Mouse (Mus musculus) embryonic facial prominence, embryonic 11.5 days (tissue): ENCODE measurements around the gene Gm45062. TPM values are rescaled to one million over a fixed set of nuclear protein-coding genes. Genes with fewer than 3 reads are reported as not detected.
"Not testable (repeated sequence)": the region's sequence is repeated elsewhere in the genome, so short reads cannot be mapped to it uniquely, and the experiment has no call there.

Experiments used
- ATAC-seq: fragments of 200-750 bp; cut with Nextera tagmentation; replicated peaks from 2 replicates; pipeline ENCODE4 v1.8.0; 2017; ENCODE audit warnings: low read depth; ENCODE audit not compliant: insufficient number of reproducible peaks, low FRiP score, low TSS enrichment
- DNase-seq: peaks from one replicate; pipeline ENCODE4 v3.0.0-alpha.2; 2015; ENCODE audit warnings: low spot score
- H3K27ac ChIP-seq: fragments of 300-500 bp; sonication (generic); replicated peaks from 2 replicates; pipeline ENCODE4 v1.5.1; 2014; ENCODE audit warnings: mild to moderate bottlenecking, low read depth, low read length, control low read depth
- H3K27me3 ChIP-seq: fragments of 300-500 bp; sonication (generic); 2 replicates; pipeline ENCODE4 v1.6.1; 2014; ENCODE audit warnings: mild to moderate bottlenecking, low read length, moderate library complexity, mixed read lengths; ENCODE audit not compliant: control insufficient read depth, insufficient read depth
- H3K36me3 ChIP-seq: fragments of 300-500 bp; sonication (generic); replicated peaks from 2 replicates; pipeline ENCODE4 v1.6.1; 2014; ENCODE audit warnings: low read depth, mild to moderate bottlenecking, low read length, moderate library complexity, mixed read lengths; ENCODE audit not compliant: control insufficient read depth, insufficient read depth
- H3K4me1 ChIP-seq: fragments of 300-500 bp; sonication (generic); 2 replicates; pipeline ENCODE4 v1.6.1; 2014; ENCODE audit warnings: low read length, mixed read lengths; ENCODE audit not compliant: control insufficient read depth, insufficient read depth
- H3K4me2 ChIP-seq: fragments of 300-500 bp; sonication (generic); 2 replicates; pipeline ENCODE4 v1.6.1; 2014; ENCODE audit warnings: low read depth, mild to moderate bottlenecking, control low read depth, low read length, moderate library complexity
- H3K4me3 ChIP-seq: fragments of 300-500 bp; sonication (generic); 2 replicates; pipeline ENCODE4 v1.5.1; 2014; ENCODE audit warnings: low read depth, low read length, control low read depth
- H3K9ac ChIP-seq: fragments of 300-500 bp; sonication (generic); replicated peaks from 2 replicates; pipeline ENCODE4 v1.6.1; 2014; ENCODE audit warnings: mild to moderate bottlenecking, control low read depth, low read length
- H3K9me3 ChIP-seq: fragments of 300-500 bp; sonication (generic); replicated peaks from 2 replicates; pipeline ENCODE4 v1.6.1; 2016; ENCODE audit warnings: mild to moderate bottlenecking, low read length, inconsistent platforms, mixed read lengths; ENCODE audit not compliant: control insufficient read depth
- WGBS: fragments of 180-500 bp; shearing (Covaris S2); extraction: QIAGEN DNeasy Blood & Tissue Kit; methylation state at CpG from one replicate; pipeline ENCODE4 v1.1.7; 2014; 5-methylcytosine and 5-hydroxymethylcytosine counted together
- polyA plus RNA-seq: library from polyadenylated mRNA; unstranded; fragments of >200 nt; fragmentation: Nextera tagmentation; extraction: Ambion mirVana; gene quantifications from 2 replicates; pipeline ENCODE4 v1.2.1, GENCODE M21; 2014

The Gm45062 gene
- polyA plus RNA-seq, 1 experiment from 2014 or later = 14.3 TPM

DNA sequence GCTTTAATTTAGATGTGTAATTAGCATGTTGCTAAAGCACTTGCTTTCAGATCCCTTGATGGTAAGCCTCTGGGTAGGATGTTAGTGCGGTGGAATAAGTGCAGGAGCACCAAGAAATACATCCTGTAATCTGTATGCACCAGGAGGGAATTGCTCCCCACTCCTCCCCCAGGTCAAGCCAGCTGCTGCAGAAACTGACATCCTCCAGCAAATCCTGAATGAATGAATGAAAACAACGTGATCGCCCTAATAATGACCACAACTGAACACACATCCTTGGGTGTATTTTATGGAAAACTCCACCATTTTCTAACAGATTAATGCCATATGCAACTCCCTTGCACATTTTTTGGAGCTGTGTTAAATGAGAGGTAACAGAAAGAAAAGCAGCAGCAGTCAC lies 252.2 kb downstream of the Gm45062 start:
- ATAC-seq = no peak
- no peak overlapping the region for H3K27ac ChIP-seq
- H3K4me3 ChIP-seq = peak overlapping the region; percentile 96
- WGBS = 8% methylated on average over 3 of the region's 3 CpGs
- no peak overlapping the region for H3K9ac ChIP-seq
- H3K4me2 ChIP-seq = peak overlapping the region; percentile 76
- no peaks in the 10 kb centered on the region; the same call in 1 of the 2 replicates for H3K4me1 ChIP-seq
- no peaks in the 10 kb centered on the region for H3K36me3 ChIP-seq
- H3K27me3 ChIP-seq = no peaks in the 10 kb centered on the region
- DNase-seq = peak; percentile 35
- H3K9me3 ChIP-seq = no peaks in the 10 kb centered on the region

DNA sequence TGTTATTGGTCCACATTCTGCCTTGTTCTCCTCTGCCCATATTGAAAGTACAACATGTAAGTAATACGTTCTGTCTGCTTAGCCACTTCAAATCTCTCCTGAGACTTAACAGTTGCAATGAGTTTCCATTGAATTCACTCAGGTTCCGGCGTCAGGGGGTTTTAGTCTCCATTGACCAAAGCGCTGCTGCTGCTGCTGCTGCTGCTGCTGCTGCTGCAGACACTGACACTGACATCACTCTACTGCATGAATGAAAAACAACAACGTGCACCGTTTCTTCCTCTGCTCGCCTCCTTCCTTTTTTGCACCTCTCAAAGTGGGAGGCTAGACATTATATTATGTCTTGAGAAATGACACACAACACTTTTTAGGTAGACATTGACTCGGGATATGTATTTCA lies 253.2 kb downstream of the Gm45062 start:
- Histone ChIP-seq H3K4me3 (peak overlapping the region; percentile 96), H3K4me1 (no peaks in the 10 kb centered on the region; the same call in 1 of the 2 replicates), H3K27ac (no peak overlapping the region), H3K36me3 (no peaks in the 10 kb centered on the region), H3K9ac (peak overlapping the region; percentile 40), H3K4me2 (peak overlapping the region; percentile 76), H3K27me3 (no peaks in the 10 kb centered on the region), H3K9me3 (no peaks in the 10 kb centered on the region)
- WGBS = 27% methylated on average over 8 of the region's 8 CpGs
- DNase-seq (peak; percentile 40), ATAC-seq (no peak)

- DNase-seq = no peak
- Histone ChIP-seq H3K4me3 (no peak overlapping the region), H3K9ac (no peak overlapping the region), H3K4me1 (no peaks in the 10 kb centered on the region), H3K27me3 (no peaks in the 10 kb centered on the region), H3K27ac (no peak overlapping the region), H3K36me3 (no peaks in the 10 kb centered on the region), H3K4me2 (no peak overlapping the region), H3K9me3 (no peaks in the 10 kb centered on the region)
- WGBS = 87% methylated on average over 3 of the region's 3 CpGs
- no peak for ATAC-seq
Observed at GRCm38 (mm10) chr6:8519687-8520086, 260.4 kb downstream of the Gm45062 start.

GRCm38 (mm10) chr6:8521231-8521630 lies 262.0 kb downstream of the Gm45062 start:
- Histone ChIP-seq H3K27me3 (no peaks in the 10 kb centered on the region), H3K4me3 (no peak overlapping the region), H3K36me3 (no peaks in the 10 kb centered on the region), H3K4me1 (no peaks in the 10 kb centered on the region), H3K9ac (no peak overlapping the region), H3K4me2 (no peak overlapping the region), H3K27ac (no peak overlapping the region), H3K9me3 (no peaks in the 10 kb centered on the region)
- ATAC-seq = no peak
- 92% methylated on average over 4 of the region's 4 CpGs for WGBS
- DNase-seq = no peak

DNA sequence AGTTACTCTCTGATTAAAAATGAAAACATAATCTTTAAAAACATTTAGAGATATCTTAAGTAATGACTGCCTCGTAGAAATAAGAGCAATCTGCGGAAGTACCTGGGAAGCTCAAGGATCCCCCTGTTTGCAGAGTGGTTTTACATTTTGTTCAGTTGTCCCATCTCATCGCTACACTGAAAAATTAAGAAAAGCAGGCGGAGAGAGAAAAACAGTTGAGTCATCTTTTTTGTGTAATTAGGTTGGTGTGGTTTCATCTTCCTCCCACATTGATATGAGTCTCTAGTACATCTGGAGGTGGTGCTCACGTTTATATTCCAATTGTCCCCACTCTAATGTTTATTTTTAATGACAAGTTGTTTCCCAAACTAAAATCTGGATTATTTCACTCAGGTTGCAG lies 265.5 kb downstream of the Gm45062 start:
- 88% methylated on average over 5 of the region's 5 CpGs for WGBS
- H3K27me3 ChIP-seq = no peaks in the 10 kb centered on the region
- ATAC-seq (no peak), DNase-seq (no peak)
- H3K4me3 ChIP-seq = no peak overlapping the region
- H3K27ac ChIP-seq = no peak overlapping the region
- no peak overlapping the region for H3K9ac ChIP-seq
- no peaks in the 10 kb centered on the region for H3K9me3 ChIP-seq
- no peaks in the 10 kb centered on the region for H3K4me1 ChIP-seq
- H3K4me2 ChIP-seq = no peak overlapping the region
- no peaks in the 10 kb centered on the region for H3K36me3 ChIP-seq

DNA sequence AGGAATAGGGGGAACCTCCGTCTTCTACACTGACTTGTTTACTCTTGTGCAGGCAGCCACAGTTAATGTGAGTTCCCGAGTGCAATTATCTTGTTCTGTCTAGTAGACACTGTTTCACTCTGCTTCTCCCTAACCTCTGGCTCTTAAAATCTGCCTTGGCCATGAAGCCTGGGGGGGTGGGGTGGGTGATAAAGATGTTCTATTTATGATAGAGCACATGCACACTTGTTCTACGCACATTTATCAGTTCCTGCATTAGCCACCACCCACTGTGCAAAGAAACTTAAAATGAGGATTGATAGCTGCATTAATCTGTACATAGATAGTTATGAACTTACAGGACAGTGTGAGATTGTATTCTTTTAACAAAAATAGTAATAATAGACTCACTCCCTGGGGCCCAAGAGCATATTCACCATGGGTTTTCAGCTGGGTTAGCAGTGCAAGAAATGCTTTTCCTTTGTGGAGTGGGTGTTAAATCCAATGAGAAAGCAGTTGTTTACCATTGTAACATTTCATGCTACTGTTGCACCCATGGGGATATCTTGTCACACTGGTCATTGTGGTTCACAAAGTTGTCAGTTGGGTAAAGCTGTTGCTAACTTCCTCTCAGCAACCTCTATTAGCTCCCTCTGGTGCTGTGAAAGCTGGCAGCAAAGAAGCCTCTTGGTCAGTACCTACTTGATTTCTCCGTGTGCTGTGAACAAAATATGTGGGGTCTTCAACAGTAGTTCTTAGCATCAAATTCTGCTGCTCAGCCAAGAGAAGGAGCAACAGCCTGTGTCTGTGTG lies 272.0 kb downstream of the Gm45062 start:
- Histone ChIP-seq H3K27ac (no peak overlapping the region), H3K36me3 (no peaks in the 10 kb centered on the region), H3K9me3 (no peaks in the 10 kb centered on the region), H3K4me1 (no peaks in the 10 kb centered on the region), H3K4me2 (no peak overlapping the region), H3K27me3 (no peaks in the 10 kb centered on the region), H3K4me3 (no peak overlapping the region), H3K9ac (no peak overlapping the region)
- WGBS = 83% methylated on average over 4 of the region's 4 CpGs
- DNase-seq = no peak
- no peak for ATAC-seq

DNA sequence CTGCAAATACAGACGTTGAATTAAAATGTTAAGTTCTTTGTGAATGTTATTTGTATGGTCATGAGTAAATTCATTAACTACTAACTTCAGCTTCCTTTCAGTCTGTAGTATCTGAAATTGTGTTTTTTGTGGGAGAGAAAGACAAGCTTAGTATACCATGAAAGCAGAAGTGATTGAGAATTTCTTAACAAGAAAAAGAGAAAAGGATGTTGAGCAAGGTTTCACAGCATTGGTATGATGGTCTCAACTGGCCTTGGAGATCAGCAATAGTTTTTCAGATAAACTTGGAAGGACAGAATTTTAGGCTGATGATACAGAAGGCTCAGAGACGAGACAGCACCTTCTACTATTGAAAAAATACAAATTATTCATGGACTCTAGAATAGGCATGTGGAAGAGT lies 277.7 kb downstream of the Gm45062 start:
- Histone ChIP-seq H3K27me3 (no peaks in the 10 kb centered on the region), H3K4me2 (no peak overlapping the region), H3K9me3 (no peaks in the 10 kb centered on the region), H3K4me1 (no peaks in the 10 kb centered on the region), H3K27ac (no peak overlapping the region), H3K9ac (no peak overlapping the region), H3K36me3 (no peaks in the 10 kb centered on the region), H3K4me3 (no peak overlapping the region)
- no peak for DNase-seq
- no peak for ATAC-seq
- WGBS = 82% methylated on average over 2 of the region's 2 CpGs

- not testable (repeated sequence) for H3K4me3 ChIP-seq, H3K9me3 ChIP-seq, H3K36me3 ChIP-seq, H3K4me1 ChIP-seq, H3K4me2 ChIP-seq, DNase-seq, H3K27ac ChIP-seq, H3K9ac ChIP-seq, H3K27me3 ChIP-seq, ATAC-seq
- 88% methylated on average over 3 of the region's 4 CpGs for WGBS
Observed at GRCm38 (mm10) chr6:8541531-8541930, 282.3 kb downstream of the Gm45062 start.
